Mouse (Mus musculus) cerebellum, adult 2 months (tissue): ENCODE data around the gene Selp.

Experiments
- CTCF ChIP-seq: fragments of 200-500 bp; IDR thresholded peaks from 2 replicates; pipeline ENCODE4 v1.5.1; 2011; ENCODE audit warnings: low read depth, mild to moderate bottlenecking, control low read depth, low read length, moderate library complexity, borderline replicate concordance; ENCODE audit not compliant: insufficient read depth
- POLR2A ChIP-seq: fragments of 200-500 bp; IDR thresholded peaks from 2 replicates; pipeline ENCODE4 v1.6.1; 2011; ENCODE audit warnings: low read length, control low read depth, borderline replicate concordance; ENCODE audit not compliant: insufficient read depth

- TF ChIP-seq POLR2A (no peak), CTCF (no peak)
Observed at GRCm38 (mm10) chr1:164083046-164083445, 32.0 kb upstream of the Selp start.
